Mouse (Mus musculus): ENCODE results near the gene Ntn4.

GRCm38 (mm10) chr10:93688306-93689171 is 48.1 kb downstream of the Ntn4 start:
- TF ChIP-seq CTCF (IDR thresholded peaks at IDR 0.05; ENCODE audit: extremely low read depth, insufficient read depth, insufficient read length, insufficient replicate concordance) = no peak
- no peak for TF ChIP-seq POLR2A (IDR thresholded peaks at IDR 0.05; ENCODE audit: low read depth, low read length)

Measured in spleen, adult 2 months (tissue).